Mouse (Mus musculus) C2C12 (cell line): ENCODE data around the gene Evpl.

Source experiments
- CTCF ChIP-seq: IDR thresholded peaks from one replicate; pipeline ENCODE4 v1.5.1; 2011; ENCODE audit not compliant: control insufficient read depth, insufficient read depth, insufficient read length
- MYOG ChIP-seq: IDR thresholded peaks from one replicate; pipeline ENCODE4 v1.6.1; 2011; ENCODE audit not compliant: control insufficient read depth, insufficient read length; ENCODE audit errors: extremely low read depth

GRCm38 (mm10) chr11:116268313-116268712 lies 30.4 kb upstream of the Evpl start:
- TF ChIP-seq CTCF (no peak), MYOG (no peak)
